Mouse (Mus musculus) hindbrain, embryonic 13.5 days (tissue): Measurements from ENCODE around the gene Etfbkmt. TPM values are rescaled to one million over a fixed set of nuclear protein-coding genes. Genes with fewer than 3 reads are reported as not detected.
"Not testable (repeated sequence)": the region's sequence is repeated elsewhere in the genome, so short reads cannot be mapped to it uniquely, and the experiment has no call there.

Experiments used
- ATAC-seq: fragments of 200-750 bp; cut with Nextera tagmentation; 2 replicates; pipeline ENCODE4 v1.8.0; 2017; ENCODE audit warnings: moderate TSS enrichment; ENCODE audit not compliant: low FRiP score
- H3K27ac ChIP-seq: fragments of 300-500 bp; sonication (generic); 2 replicates; pipeline ENCODE4 v1.5.1; 2015; ENCODE audit warnings: inconsistent platforms, mild to moderate bottlenecking, moderate library complexity
- H3K27me3 ChIP-seq: fragments of 300-500 bp; sonication (generic); 2 replicates; pipeline ENCODE4 v1.6.1; 2015; ENCODE audit warnings: mild to moderate bottlenecking, inconsistent platforms
- H3K36me3 ChIP-seq: fragments of 300-500 bp; sonication (generic); 2 replicates; pipeline ENCODE4 v1.6.1; 2015; ENCODE audit warnings: mild to moderate bottlenecking, inconsistent platforms
- H3K4me1 ChIP-seq: fragments of 300-500 bp; sonication (generic); replicated peaks from 2 replicates; pipeline ENCODE4 v1.6.1; 2015; ENCODE audit warnings: inconsistent platforms
- H3K4me2 ChIP-seq: fragments of 300-500 bp; sonication (generic); 2 replicates; pipeline ENCODE4 v1.6.1; 2015; ENCODE audit warnings: inconsistent platforms, mild to moderate bottlenecking, moderate library complexity
- H3K4me3 ChIP-seq: fragments of 300-500 bp; sonication (generic); 2 replicates; pipeline ENCODE4 v1.5.1; 2015; ENCODE audit warnings: mild to moderate bottlenecking, inconsistent platforms
- H3K9ac ChIP-seq: fragments of 300-500 bp; sonication (generic); 2 replicates; pipeline ENCODE4 v1.6.1; 2015; ENCODE audit warnings: mild to moderate bottlenecking, inconsistent platforms
- H3K9me3 ChIP-seq: fragments of 300-500 bp; sonication (generic); 2 replicates; pipeline ENCODE4 v1.6.1; 2016; ENCODE audit warnings: inconsistent platforms
- WGBS: fragments of 180-500 bp; shearing (Covaris S2); methylation state at CpG from one replicate; pipeline ENCODE4 v1.1.7; 2015; 5-methylcytosine and 5-hydroxymethylcytosine counted together
- polyA plus RNA-seq: library from polyadenylated mRNA; unstranded; fragments of >200 nt; fragmentation: Nextera tagmentation; extraction: Ambion mirVana; gene quantifications from 2 replicates; pipeline ENCODE4 v1.2.1, GENCODE M21; 2015

The Etfbkmt gene
- polyA plus RNA-seq, 1 experiment from 2014 or later, result 7.4 TPM

- Histone ChIP-seq H3K9me3 (no peaks in the 10 kb centered on the region), H3K4me2 (no peak overlapping the region), H3K27ac (no peak overlapping the region), H3K4me3 (no peak overlapping the region), H3K4me1 (peaks cover 12% of the 10 kb centered on the region; the same call in 1 of the 2 replicates), H3K9ac (no peak overlapping the region), H3K36me3 (no peaks in the 10 kb centered on the region), H3K27me3 (no peaks in the 10 kb centered on the region)
- ATAC-seq, result no peak
- WGBS, result 67% methylated on average over 2 of the region's 2 CpGs
These were observed 1.7 kb upstream of the Etfbkmt start for GRCm38 (mm10) chr6:149137936-149138335.

- H3K27ac ChIP-seq, result no peak overlapping the region
- peaks cover 12% of the 10 kb centered on the region; the same call in 1 of the 2 replicates for H3K4me1 ChIP-seq
- no peak overlapping the region for H3K4me3 ChIP-seq
- no peak overlapping the region for H3K9ac ChIP-seq
- no peak for ATAC-seq
- H3K4me2 ChIP-seq, result no peak overlapping the region
- no peaks in the 10 kb centered on the region for H3K9me3 ChIP-seq
- no peaks in the 10 kb centered on the region for H3K36me3 ChIP-seq
- WGBS, result 86% methylated on average over 3 of the region's 3 CpGs
- no peaks in the 10 kb centered on the region for H3K27me3 ChIP-seq
These were observed 638 bp upstream of the Etfbkmt start for GRCm38 (mm10) chr6:149139011-149139410.

GRCm38 (mm10) chr6:149141393-149142173 is 1.9 kb downstream of the Etfbkmt start:
- H3K4me1 ChIP-seq, result peaks cover 7% of the 10 kb centered on the region; the same call in 1 of the 2 replicates
- 7% methylated on average over 36 of the region's 36 CpGs for WGBS
- H3K27me3 ChIP-seq, result no peaks in the 10 kb centered on the region
- no peak overlapping the region for H3K27ac ChIP-seq
- H3K4me2 ChIP-seq, result peak overlapping the region; percentile 67
- peak overlapping the region; percentile 45 for H3K4me3 ChIP-seq
- H3K9ac ChIP-seq, result peak overlapping the region; percentile 66
- no peaks in the 10 kb centered on the region for H3K36me3 ChIP-seq
- peak; percentile 92 for ATAC-seq
- no peaks in the 10 kb centered on the region for H3K9me3 ChIP-seq

GRCm38 (mm10) chr6:149145143-149145542 is 5.5 kb downstream of the Etfbkmt start:
- Histone ChIP-seq H3K36me3 (no peaks in the 10 kb centered on the region), H3K4me3 (no peak overlapping the region), H3K4me1 (peaks cover 7% of the 10 kb centered on the region; the same call in 1 of the 2 replicates), H3K27ac (no peak overlapping the region), H3K9me3 (no peaks in the 10 kb centered on the region), H3K9ac (no peak overlapping the region), H3K27me3 (no peaks in the 10 kb centered on the region), H3K4me2 (no peak overlapping the region)
- ATAC-seq, result no peak
- 93% methylated on average over 1 of the region's 1 CpGs for WGBS

GRCm38 (mm10) chr6:149148436-149149229 is 9.0 kb downstream of the Etfbkmt start:
- Histone ChIP-seq H3K4me2 (no peak overlapping the region), H3K4me1 (no peaks in the 10 kb centered on the region), H3K9me3 (no peaks in the 10 kb centered on the region), H3K27me3 (no peaks in the 10 kb centered on the region), H3K4me3 (no peak overlapping the region), H3K36me3 (peaks cover 8% of the 10 kb centered on the region; the same call in 1 of the 2 replicates), H3K27ac (no peak overlapping the region), H3K9ac (no peak overlapping the region)
- ATAC-seq, result no peak
- 90% methylated on average over 7 of the region's 7 CpGs for WGBS

- no peak overlapping the region for H3K27ac ChIP-seq
- no peaks in the 10 kb centered on the region for H3K9me3 ChIP-seq
- no peak for ATAC-seq
- 0 out of 2 replicates have a peak, but pooled peaks cover 4% of the 10 kb centered on the region for H3K4me1 ChIP-seq
- no peak overlapping the region for H3K4me3 ChIP-seq
- H3K36me3 ChIP-seq, result peaks cover 27% of the 10 kb centered on the region
- no peaks in the 10 kb centered on the region for H3K27me3 ChIP-seq
- over 99% methylated on average over 2 of the region's 2 CpGs for WGBS
- H3K9ac ChIP-seq, result no peak overlapping the region
- no peak overlapping the region for H3K4me2 ChIP-seq
These were observed 12.5 kb downstream of the Etfbkmt start for GRCm38 (mm10) chr6:149152119-149152518.

GRCm38 (mm10) chr6:149153473-149154115 is 13.9 kb downstream of the Etfbkmt start:
- ATAC-seq, result no peak; the same call in 1 of the 2 replicates
- H3K4me1 ChIP-seq, result 0 out of 2 replicates have a peak, but pooled peaks cover 4% of the 10 kb centered on the region
- no peak overlapping the region for H3K9ac ChIP-seq
- H3K27me3 ChIP-seq, result no peaks in the 10 kb centered on the region
- peaks cover 37% of the 10 kb centered on the region for H3K36me3 ChIP-seq
- H3K4me3 ChIP-seq, result no peak overlapping the region
- no peaks in the 10 kb centered on the region for H3K9me3 ChIP-seq
- no peak overlapping the region for H3K27ac ChIP-seq
- 52% methylated on average over 6 of the region's 6 CpGs for WGBS
- H3K4me2 ChIP-seq, result no peak overlapping the region

GRCm38 (mm10) chr6:149154116-149155030 is 14.7 kb downstream of the Etfbkmt start:
- H3K4me1 ChIP-seq, result 0 out of 2 replicates have a peak, but pooled peaks cover 4% of the 10 kb centered on the region
- WGBS, result 25% methylated on average over 8 of the region's 8 CpGs
- H3K36me3 ChIP-seq, result peaks cover 44% of the 10 kb centered on the region
- H3K9ac ChIP-seq, result no peak overlapping the region
- no peaks in the 10 kb centered on the region for H3K9me3 ChIP-seq
- no peak for ATAC-seq
- H3K4me3 ChIP-seq, result no peak overlapping the region
- H3K27me3 ChIP-seq, result no peaks in the 10 kb centered on the region
- no peak overlapping the region for H3K4me2 ChIP-seq
- H3K27ac ChIP-seq, result no peak overlapping the region

- no peak overlapping the region for H3K4me3 ChIP-seq
- no peak for ATAC-seq
- 73% methylated on average over 3 of the region's 3 CpGs for WGBS
- H3K9me3 ChIP-seq, result no peaks in the 10 kb centered on the region
- no peak overlapping the region for H3K9ac ChIP-seq
- no peaks in the 10 kb centered on the region for H3K27me3 ChIP-seq
- no peak overlapping the region for H3K4me2 ChIP-seq
- peaks cover 52% of the 10 kb centered on the region for H3K36me3 ChIP-seq
- no peak overlapping the region for H3K27ac ChIP-seq
- H3K4me1 ChIP-seq, result 0 out of 2 replicates have a peak, but pooled peaks cover 4% of the 10 kb centered on the region
These were observed 15.6 kb downstream of the Etfbkmt start for GRCm38 (mm10) chr6:149155031-149155841.

- H3K9me3 ChIP-seq, H3K4me1 ChIP-seq, H3K4me2 ChIP-seq, H3K4me3 ChIP-seq, ATAC-seq, H3K27ac ChIP-seq, H3K9ac ChIP-seq, H3K27me3 ChIP-seq: not testable (repeated sequence)
- H3K36me3 ChIP-seq, result peaks cover 63% of the 10 kb centered on the region
- 92% methylated on average over 4 of the region's 4 CpGs for WGBS
These were observed 27.4 kb downstream of the Etfbkmt start for GRCm38 (mm10) chr6:149167038-149167437.

GRCm38 (mm10) chr6:149167672-149168071 is 28.0 kb downstream of the Etfbkmt start:
- Histone ChIP-seq H3K4me3 (no peak overlapping the region), H3K9ac (no peak overlapping the region), H3K4me1 (no peaks in the 10 kb centered on the region), H3K9me3 (no peaks in the 10 kb centered on the region), H3K36me3 (peaks cover 57% of the 10 kb centered on the region), H3K27ac (no peak overlapping the region), H3K27me3 (no peaks in the 10 kb centered on the region), H3K4me2 (no peak overlapping the region)
- no peak for ATAC-seq
- 92% methylated on average over 1 of the region's 1 CpGs for WGBS
